Mouse (Mus musculus) testis, adult 2 months (tissue): Measurements from ENCODE around the gene Lhx5.

ENCODE experiments used
- CTCF ChIP-seq: fragments of 200-500 bp; IDR thresholded peaks from 2 replicates; pipeline ENCODE4 v1.5.1; 2012; ENCODE audit warnings: low read depth, mild to moderate bottlenecking, inconsistent platforms, low read length, moderate library complexity; ENCODE audit not compliant: control insufficient read depth, insufficient read depth, insufficient replicate concordance
- POLR2A ChIP-seq: fragments of 200-500 bp; IDR thresholded peaks from 2 replicates; pipeline ENCODE4 v1.6.1; 2012; ENCODE audit warnings: low read depth, mild to moderate bottlenecking, inconsistent platforms, low read length, moderate library complexity; ENCODE audit not compliant: control insufficient read depth

DNA sequence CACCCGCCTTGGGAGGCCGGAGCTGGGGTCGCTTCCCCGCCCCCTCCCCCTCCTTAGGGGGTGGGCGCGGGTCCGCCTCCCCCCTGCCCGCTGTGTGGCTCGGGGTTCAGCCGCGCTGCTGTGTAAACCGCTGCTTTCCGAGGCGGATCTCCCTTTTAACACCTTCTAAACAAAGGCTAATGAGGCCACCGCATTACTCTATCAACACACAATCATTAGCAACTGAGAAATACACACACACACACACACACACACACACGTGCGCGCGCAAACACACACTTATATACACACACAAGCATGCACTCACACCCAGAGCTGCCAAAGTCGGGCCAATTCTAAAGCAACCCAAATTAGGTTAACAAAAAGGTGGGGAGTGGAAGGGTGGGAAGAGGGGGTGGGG, 5.8 kb upstream of the Lhx5 start:
- no peak for TF ChIP-seq CTCF
- TF ChIP-seq POLR2A = no peak
